Mouse (Mus musculus) embryonic facial prominence, embryonic 15.5 days (tissue): ENCODE results near the gene Thtpa. TPM values are rescaled to one million over a fixed set of nuclear protein-coding genes. Genes with fewer than 3 reads are reported as not detected.

Source experiments
- ATAC-seq: fragments of 200-750 bp; cut with Nextera tagmentation; 2 replicates; pipeline ENCODE4 v1.8.0; 2017; ENCODE audit warnings: low read depth, moderate TSS enrichment; ENCODE audit not compliant: insufficient number of reproducible peaks, low FRiP score, low TSS enrichment
- H3K27ac ChIP-seq: fragments of 300-500 bp; sonication (generic); replicated peaks from 2 replicates; pipeline ENCODE4 v1.5.1; 2015; ENCODE audit warnings: mild to moderate bottlenecking, inconsistent platforms
- H3K27me3 ChIP-seq: fragments of 300-500 bp; sonication (generic); 2 replicates; pipeline ENCODE4 v1.6.1; 2015; ENCODE audit warnings: inconsistent platforms
- H3K36me3 ChIP-seq: fragments of 300-500 bp; sonication (generic); 2 replicates; pipeline ENCODE4 v1.6.1; 2015; ENCODE audit warnings: mild to moderate bottlenecking, inconsistent platforms
- H3K4me1 ChIP-seq: fragments of 300-500 bp; sonication (generic); 2 replicates; pipeline ENCODE4 v1.6.1; 2015; ENCODE audit warnings: inconsistent platforms
- H3K4me2 ChIP-seq: fragments of 300-500 bp; sonication (generic); replicated peaks from 2 replicates; pipeline ENCODE4 v1.6.1; 2015; ENCODE audit warnings: mild to moderate bottlenecking, inconsistent platforms
- H3K4me3 ChIP-seq: fragments of 300-500 bp; sonication (generic); replicated peaks from 2 replicates; pipeline ENCODE4 v1.5.1; 2015; ENCODE audit warnings: mild to moderate bottlenecking, inconsistent platforms
- H3K9ac ChIP-seq: fragments of 300-500 bp; sonication (generic); 2 replicates; pipeline ENCODE4 v1.6.1; 2015; ENCODE audit warnings: inconsistent platforms
- H3K9me3 ChIP-seq: fragments of 300-500 bp; sonication (generic); replicated peaks from 2 replicates; pipeline ENCODE4 v1.6.1; 2016; ENCODE audit warnings: inconsistent platforms
- WGBS: fragments of 180-500 bp; shearing (Covaris S2); methylation state at CpG from one replicate; pipeline ENCODE4 v1.1.7; 2015; 5-methylcytosine and 5-hydroxymethylcytosine counted together
- polyA plus RNA-seq: library from polyadenylated mRNA; unstranded; fragments of >200 nt; fragmentation: Nextera tagmentation; extraction: Ambion mirVana; gene quantifications from 2 replicates; pipeline ENCODE4 v1.2.1, GENCODE M21; 2015

Thtpa gene
- polyA plus RNA-seq, 1 experiment from 2014 or later = 21.5 TPM

GRCm38 (mm10) chr14:55108202-55108870 lies 13.8 kb downstream of the Thtpa start:
- 37% methylated on average over 9 of the region's 9 CpGs for WGBS
- ATAC-seq = no peak
- no peaks in the 10 kb centered on the region for H3K9me3 ChIP-seq
- no peaks in the 10 kb centered on the region for H3K36me3 ChIP-seq
- H3K4me1 ChIP-seq = peaks cover 34% of the 10 kb centered on the region
- H3K4me2 ChIP-seq = no peak overlapping the region
- H3K27me3 ChIP-seq = peaks cover 23% of the 10 kb centered on the region
- no peak overlapping the region for H3K9ac ChIP-seq
- no peak overlapping the region for H3K4me3 ChIP-seq
- no peak overlapping the region for H3K27ac ChIP-seq

DNA sequence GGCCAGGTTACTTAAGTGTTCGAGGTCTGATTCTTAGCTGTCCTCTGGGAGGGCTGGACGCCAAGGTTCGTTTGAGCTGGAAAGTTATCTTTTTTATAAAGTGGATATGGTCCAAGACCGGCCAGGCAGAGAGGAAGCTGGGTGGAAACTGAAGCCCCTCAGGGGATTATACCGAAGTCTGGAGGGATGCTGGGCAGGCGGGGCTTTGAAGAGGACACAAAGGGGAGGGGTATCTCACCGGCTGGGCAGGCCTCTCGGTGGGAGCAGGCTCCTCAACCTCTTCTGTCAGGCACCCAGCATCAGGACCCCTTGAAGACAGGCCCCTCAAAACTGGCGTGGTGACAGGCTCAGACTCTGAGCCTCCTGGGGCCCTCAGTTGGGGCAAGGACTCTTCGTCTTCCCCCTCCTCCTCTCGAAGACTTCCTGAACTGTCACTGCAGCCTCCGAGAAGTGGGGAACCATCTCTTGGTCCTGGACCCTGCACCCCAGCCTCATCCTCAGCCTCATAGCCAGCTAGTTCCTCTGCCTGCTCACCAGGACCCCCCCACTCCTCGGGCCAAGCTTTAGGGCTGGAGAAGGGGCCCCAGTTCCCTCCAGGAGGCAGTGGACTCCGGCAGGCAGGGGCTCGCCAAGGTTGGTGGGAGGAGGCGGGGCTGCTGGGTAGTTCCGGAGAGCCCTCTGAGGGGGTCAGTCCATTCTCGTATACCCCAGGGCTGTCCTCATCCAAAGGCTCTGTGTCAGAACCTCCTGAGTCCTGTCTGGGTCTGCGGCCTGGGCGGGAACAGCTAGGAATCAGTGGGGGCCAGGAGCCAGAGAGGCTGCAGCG lies 14.7 kb downstream of the Thtpa start:
- H3K9ac ChIP-seq = no peak overlapping the region
- no peaks in the 10 kb centered on the region for H3K9me3 ChIP-seq
- peaks cover 31% of the 10 kb centered on the region for H3K27me3 ChIP-seq
- no peak overlapping the region for H3K4me3 ChIP-seq
- ATAC-seq = no peak
- H3K27ac ChIP-seq = no peak overlapping the region
- no peaks in the 10 kb centered on the region for H3K36me3 ChIP-seq
- WGBS = 10% methylated on average over 21 of the region's 21 CpGs
- H3K4me2 ChIP-seq = 0 out of 2 replicates have a peak overlapping the region, but pooled peaks have one; percentile 1
- peaks cover 41% of the 10 kb centered on the region for H3K4me1 ChIP-seq

GRCm38 (mm10) chr14:55110076-55110475 lies 15.5 kb downstream of the Thtpa start:
- Histone ChIP-seq H3K4me1 (peaks cover 47% of the 10 kb centered on the region), H3K36me3 (no peaks in the 10 kb centered on the region), H3K9ac (no peak overlapping the region), H3K27me3 (peaks cover 31% of the 10 kb centered on the region), H3K9me3 (no peaks in the 10 kb centered on the region), H3K4me3 (no peak overlapping the region), H3K4me2 (no peak overlapping the region), H3K27ac (no peak overlapping the region)
- WGBS = 39% methylated on average over 9 of the region's 9 CpGs
- ATAC-seq = no peak

- peaks cover 38% of the 10 kb centered on the region for H3K27me3 ChIP-seq
- no peak for ATAC-seq
- H3K9ac ChIP-seq = no peak overlapping the region
- peaks cover 52% of the 10 kb centered on the region for H3K4me1 ChIP-seq
- WGBS = 74% methylated on average over 2 of the region's 2 CpGs
- H3K27ac ChIP-seq = no peak overlapping the region
- no peaks in the 10 kb centered on the region for H3K9me3 ChIP-seq
- H3K36me3 ChIP-seq = no peaks in the 10 kb centered on the region
- no peak overlapping the region for H3K4me2 ChIP-seq
- no peak overlapping the region for H3K4me3 ChIP-seq
These were observed 17.1 kb downstream of the Thtpa start for GRCm38 (mm10) chr14:55111720-55112119.

GRCm38 (mm10) chr14:55113351-55113974 lies 18.9 kb downstream of the Thtpa start:
- peaks cover 35% of the 10 kb centered on the region for H3K27me3 ChIP-seq
- H3K9me3 ChIP-seq = no peaks in the 10 kb centered on the region
- H3K36me3 ChIP-seq = no peaks in the 10 kb centered on the region
- no peak overlapping the region for H3K27ac ChIP-seq
- peak overlapping the region; percentile 63; the same call in 1 of the 2 replicates for H3K4me3 ChIP-seq
- no peak overlapping the region for H3K9ac ChIP-seq
- no peak for ATAC-seq
- peak overlapping the region; percentile 99 for H3K4me2 ChIP-seq
- peaks cover 45% of the 10 kb centered on the region for H3K4me1 ChIP-seq
- WGBS = 71% methylated on average over 51 of the region's 51 CpGs

DNA sequence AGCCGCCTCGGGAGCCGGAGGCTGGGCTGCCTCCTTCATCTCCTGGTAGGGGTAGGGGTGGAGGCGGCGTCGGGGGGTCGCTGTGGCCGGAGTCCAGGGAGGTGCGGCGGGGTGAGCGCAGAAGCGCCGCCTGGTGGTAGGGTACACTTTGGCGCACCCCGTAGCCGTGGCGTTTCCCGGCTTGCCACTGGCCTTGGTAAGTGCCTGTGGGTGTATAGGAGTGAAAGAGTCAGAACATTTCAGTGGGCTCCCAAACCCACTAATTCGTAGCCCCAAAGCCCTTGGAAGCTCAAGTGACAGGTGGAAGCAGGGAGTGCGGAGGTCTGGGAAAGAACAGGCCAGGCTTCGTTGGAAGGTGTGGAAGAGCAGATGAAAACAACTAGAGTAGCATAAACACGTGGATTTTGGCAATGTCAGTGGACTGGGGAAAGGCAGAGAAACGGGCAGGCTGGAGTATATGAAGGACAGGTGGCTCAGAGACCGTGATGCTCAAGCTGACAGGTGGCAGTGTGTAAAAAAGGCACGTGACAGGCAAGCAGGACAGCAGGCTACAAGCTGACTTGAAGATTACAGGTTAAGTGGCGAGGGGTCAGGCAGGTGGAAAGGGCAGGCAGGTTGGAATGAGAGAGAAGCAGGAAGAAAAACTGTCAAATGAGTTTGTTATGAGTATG lies 19.5 kb downstream of the Thtpa start:
- peak overlapping the region; percentile 99 for H3K4me2 ChIP-seq
- H3K27ac ChIP-seq = no peak overlapping the region
- 14% methylated on average over 26 of the region's 26 CpGs for WGBS
- H3K36me3 ChIP-seq = no peaks in the 10 kb centered on the region
- peaks cover 40% of the 10 kb centered on the region for H3K4me1 ChIP-seq
- ATAC-seq = no peak
- H3K9me3 ChIP-seq = no peaks in the 10 kb centered on the region
- H3K27me3 ChIP-seq = peaks cover 33% of the 10 kb centered on the region
- peak overlapping the region; percentile 63 for H3K4me3 ChIP-seq
- peak overlapping the region; percentile 49; the same call in 1 of the 2 replicates for H3K9ac ChIP-seq

DNA sequence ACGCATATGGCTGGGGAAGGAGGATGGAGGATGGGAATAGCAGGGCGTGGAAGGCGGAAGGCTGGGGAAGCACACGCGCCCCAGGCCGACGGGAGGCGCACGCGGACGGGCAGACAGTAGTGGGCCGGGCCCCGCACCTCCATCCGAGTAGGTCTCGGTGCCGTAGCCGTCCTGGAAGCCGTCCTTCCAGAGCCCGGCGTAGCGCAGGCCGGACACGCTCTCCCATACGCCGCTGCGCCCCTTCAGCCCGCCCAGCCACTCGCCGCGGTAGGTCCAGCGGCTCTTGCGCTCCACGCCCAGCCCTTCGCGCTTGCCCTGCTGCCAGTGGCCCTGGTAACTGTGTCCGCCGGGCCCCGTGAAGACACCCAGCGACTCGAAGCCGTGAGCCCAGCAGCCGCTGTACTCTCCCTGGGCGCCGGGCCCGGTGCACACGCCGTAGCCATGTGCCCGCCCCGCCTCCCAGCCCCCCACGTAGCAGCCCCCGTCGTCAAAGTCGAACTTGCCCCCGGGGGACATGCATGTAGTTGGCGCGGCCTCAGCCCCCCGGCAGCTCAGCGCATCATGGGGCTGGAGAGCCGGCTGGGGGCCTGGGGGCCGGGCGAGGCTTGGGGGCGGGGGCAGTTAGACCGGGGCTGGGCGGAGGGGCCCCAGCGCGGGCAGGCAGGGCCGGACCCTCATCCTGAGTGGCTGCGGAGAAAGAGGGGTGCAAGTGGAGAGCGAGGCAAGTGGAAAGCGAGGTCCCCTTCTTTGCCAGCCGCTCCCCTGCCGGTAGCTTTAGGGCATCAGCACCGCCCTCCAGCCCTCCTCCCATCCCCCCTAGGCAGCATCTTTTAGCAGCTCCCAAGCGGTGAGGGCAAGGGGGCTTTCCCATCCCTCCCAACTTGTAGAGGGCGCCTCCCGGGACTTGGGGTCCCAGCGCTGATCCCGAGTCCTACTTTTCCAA lies 20.4 kb downstream of the Thtpa start:
- 0 out of 2 replicates have a peak overlapping the region, but pooled peaks have one; percentile 34 for H3K27ac ChIP-seq
- H3K4me2 ChIP-seq = peak overlapping the region; percentile 99
- peaks cover 35% of the 10 kb centered on the region for H3K4me1 ChIP-seq
- no peaks in the 10 kb centered on the region for H3K9me3 ChIP-seq
- peak overlapping the region; percentile 63 for H3K4me3 ChIP-seq
- H3K27me3 ChIP-seq = peaks cover 26% of the 10 kb centered on the region
- ATAC-seq = peak; percentile 62
- WGBS = under 1% methylated on average over 68 of the region's 78 CpGs
- H3K36me3 ChIP-seq = no peaks in the 10 kb centered on the region
- peak overlapping the region; percentile 49 for H3K9ac ChIP-seq

DNA sequence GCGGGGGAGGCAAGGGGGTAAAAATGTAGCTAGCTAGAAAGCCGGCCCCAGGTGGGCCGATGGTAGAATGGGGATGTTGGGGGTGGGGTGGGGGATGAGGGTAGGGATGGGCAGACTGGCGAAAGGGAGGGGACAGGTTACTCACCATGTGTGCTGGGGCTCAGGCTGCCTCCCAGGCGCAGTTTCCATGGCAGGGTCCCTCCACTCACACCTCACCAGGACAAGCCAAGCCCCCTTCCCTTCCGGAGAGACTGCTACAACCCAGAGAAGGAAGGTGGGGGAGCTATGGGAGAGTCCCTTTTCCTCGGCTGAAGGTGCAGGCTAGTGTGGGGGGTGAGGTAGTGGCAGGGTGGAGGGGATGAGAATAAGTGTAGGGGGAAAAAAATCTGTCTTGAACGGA lies 21.3 kb downstream of the Thtpa start:
- no peak for ATAC-seq
- H3K4me3 ChIP-seq = peak overlapping the region; percentile 63

GRCm38 (mm10) chr14:55116425-55117200 lies 22.0 kb downstream of the Thtpa start, which contains the start of gene Jph4:
Gene Jph4, minus strand, starts transcription at chr14:55116935.
- Histone ChIP-seq H3K27ac (no peak within 1 kb of the TSS; the same call in 1 of the 2 replicates), H3K27me3 (peaks cover 21% of the 10 kb centered on the region), H3K4me3 (peak within 1 kb of the TSS; percentile 63), H3K36me3 (no peaks in the 10 kb centered on the region), H3K4me1 (peaks cover 35% of the 10 kb centered on the region), H3K9me3 (no peaks in the 10 kb centered on the region), H3K9ac (no peak within 1 kb of the TSS), H3K4me2 (peak within 1 kb of the TSS; percentile 99)
- no peak for ATAC-seq
- 5% methylated on average over 21 of the region's 21 CpGs for WGBS

More for the DNA sequence above, 21.3 kb downstream of the Thtpa start:
- Histone ChIP-seq H3K4me1 (peaks cover 35% of the 10 kb centered on the region), H3K9me3 (no peaks in the 10 kb centered on the region), H3K9ac (no peak overlapping the region), H3K4me2 (peak overlapping the region; percentile 99), H3K27me3 (peaks cover 21% of the 10 kb centered on the region), H3K27ac (no peak overlapping the region), H3K36me3 (no peaks in the 10 kb centered on the region)
- WGBS = under 1% methylated on average over 8 of the region's 8 CpGs
